Mouse (Mus musculus) CD4-positive, CD25-positive, alpha-beta regulatory T cell, adult 4 months (primary cell): Measurements from ENCODE around the gene Zfp108. TPM values are rescaled to one million over a fixed set of nuclear protein-coding genes. Genes with fewer than 3 reads are reported as not detected.

Experiments
- ATAC-seq: one replicate; pipeline ENCODE4 v1.8.0; 2017
- polyA plus RNA-seq, 2 experiments: library from polyadenylated mRNA; unstranded; fragments of 100-300 nt; shearing (Covaris generic); gene quantifications; one replicate each; pipeline ENCODE4 v1.2.1; 2017

Zfp108 gene
- polyA plus RNA-seq, 2 experiments from 2014 or later, result 0.70 TPM; not detected in 1

GRCm38 (mm10) chr7:24286916-24287315 is 32.3 kb downstream of the Zfp108 start:
- no peak for ATAC-seq

- no peak for ATAC-seq
Observed at GRCm38 (mm10) chr7:24287670-24288069, 33.1 kb downstream of the Zfp108 start.

- no peak for ATAC-seq
Observed at GRCm38 (mm10) chr7:24288512-24288911, 33.9 kb downstream of the Zfp108 start.

- no peak for ATAC-seq
Observed at GRCm38 (mm10) chr7:24290106-24290693, 35.6 kb downstream of the Zfp108 start.

- no peak for ATAC-seq
Observed at GRCm38 (mm10) chr7:24291387-24292090, 36.9 kb downstream of the Zfp108 start.

- no peak for ATAC-seq
Observed at GRCm38 (mm10) chr7:24293061-24293851, 38.7 kb downstream of the Zfp108 start.

GRCm38 (mm10) chr7:24294763-24295162 is 40.2 kb downstream of the Zfp108 start:
- ATAC-seq, result no peak

GRCm38 (mm10) chr7:24295376-24295775 is 40.8 kb downstream of the Zfp108 start:
- no peak for ATAC-seq

- ATAC-seq, result no peak
Observed at GRCm38 (mm10) chr7:24296386-24296785, 41.8 kb downstream of the Zfp108 start.

- ATAC-seq, result no peak
Observed at GRCm38 (mm10) chr7:24297361-24298095, 42.9 kb downstream of the Zfp108 start.

GRCm38 (mm10) chr7:24298635-24298972 is 44.0 kb downstream of the Zfp108 start:
- ATAC-seq, result no peak

GRCm38 (mm10) chr7:24298973-24299708 is 44.5 kb downstream of the Zfp108 start:
- ATAC-seq, result peak; percentile 95

GRCm38 (mm10) chr7:24299823-24300481 is 45.4 kb downstream of the Zfp108 start:
- ATAC-seq, result no peak

- ATAC-seq, result peak; percentile 49
Observed at GRCm38 (mm10) chr7:24300771-24301282, 46.2 kb downstream of the Zfp108 start, which contains the start of gene Zfp61. TSS of gene Zfp61 (minus strand) at chr7:24301232.

Other genes starting within 250 kb of the Zfp108 start
- under 1 TPM in 1 of 2 experiments, not detected in 1; 0.05 TPM for gene Vmn1r183, start 201.5 kb upstream of the Zfp108 start, polyA plus RNA-seq
- gene Zfp180, start 172.9 kb upstream of the Zfp108 start, polyA plus RNA-seq, result 10 to 100 TPM; 21.5 to 23.8 TPM
- gene Zfp112, start 142.5 kb upstream of the Zfp108 start, polyA plus RNA-seq, result 1 to 10 TPM; 1.3 to 2.4 TPM
- gene Zfp235, start 120.6 kb upstream of the Zfp108 start, polyA plus RNA-seq, result 10 to 100 TPM; 13.8 to 21.0 TPM
- 1 to 10 TPM in 1 of 2 experiments, under 1 TPM in 1; 0.73 to 1.8 TPM for gene Zfp114, start 79.7 kb upstream of the Zfp108 start, polyA plus RNA-seq
- gene Zfp111, start 43.4 kb upstream of the Zfp108 start, polyA plus RNA-seq, result 1 to 10 TPM in 1 of 2 experiments, under 1 TPM in 1; 0.61 to 1.3 TPM
- gene Zfp109, start 17.2 kb upstream of the Zfp108 start, polyA plus RNA-seq, result 1 to 10 TPM; 2.2 to 3.7 TPM
- gene Zfp93, start 15.6 kb downstream of the Zfp108 start, polyA plus RNA-seq, result 1 to 10 TPM; 2.5 to 2.9 TPM
- gene Zfp61, start 46.4 kb downstream of the Zfp108 start, polyA plus RNA-seq, result 10 to 100 TPM; 19.4 to 27.8 TPM
- gene Zfp94, start 61.9 kb downstream of the Zfp108 start, polyA plus RNA-seq, result 10 to 100 TPM; 10.6 to 13.8 TPM
- not detected for gene Tescl, start 79.1 kb downstream of the Zfp108 start, polyA plus RNA-seq
- gene Lypd5, start 94.4 kb downstream of the Zfp108 start, polyA plus RNA-seq, result under 1 TPM in 1 of 2 experiments, not detected in 1; 0.19 TPM
- gene Kcnn4, start 115.5 kb downstream of the Zfp108 start, polyA plus RNA-seq, result 100 to 1,000 TPM; 130 to 152 TPM
- 10 to 100 TPM; 27.9 to 29.4 TPM for gene Smg9, start 144.8 kb downstream of the Zfp108 start, polyA plus RNA-seq
- under 1 TPM; 0.35 to 0.56 TPM for gene Irgc1, start 197.5 kb downstream of the Zfp108 start, polyA plus RNA-seq
- gene Plaur, start 207.7 kb downstream of the Zfp108 start, polyA plus RNA-seq, result 1 to 10 TPM in 1 of 2 experiments, under 1 TPM in 1; 0.66 to 5.8 TPM
- gene Cadm4, start 227.2 kb downstream of the Zfp108 start, polyA plus RNA-seq, result not detected